Mouse (Mus musculus) NIH3T3 (cell line): ENCODE data around the gene Lat.
"Not testable (repeated sequence)": the region's sequence is repeated elsewhere in the genome, so short reads cannot be mapped to it uniquely, and the experiment has no call there.

Experiments used
- DNase-seq: peaks from one replicate; pipeline ENCODE4 v3.0.0-alpha.2; 2012; ENCODE audit warnings: low read depth

The Lat gene

DNA sequence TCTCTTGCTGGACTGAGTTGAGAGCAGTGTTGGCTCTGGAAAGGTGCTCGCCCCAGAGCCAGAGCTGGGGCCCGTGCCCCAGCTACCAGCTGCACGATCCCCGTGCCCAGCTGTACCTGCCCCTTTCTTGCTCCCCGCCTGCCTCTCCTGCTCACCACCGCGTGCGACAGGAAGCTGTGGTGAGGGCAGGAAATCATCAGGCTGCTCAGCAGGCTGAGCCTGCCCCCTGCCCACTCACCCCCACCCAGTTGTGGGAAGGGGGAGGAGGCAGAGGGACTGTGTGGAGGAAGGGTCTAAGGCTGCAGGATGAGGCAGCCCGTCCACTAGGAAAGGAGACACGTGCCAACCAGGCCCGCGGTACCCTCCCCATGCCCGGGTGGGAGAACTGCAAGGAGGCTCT is at the start of gene Lat:
Gene Lat (minus strand): TSS at position 178 of the 400 bp plus-strand sequence.
- DNase-seq, result no peak

- peak; percentile 65 for DNase-seq
Measured at GRCm38 (mm10) chr7:126418496-126418895, 49.1 kb upstream of the Lat start.

- DNase-seq, result no peak
Measured at GRCm38 (mm10) chr7:126417606-126418005, 48.2 kb upstream of the Lat start.

- no peak for DNase-seq
Measured at GRCm38 (mm10) chr7:126417045-126417444, 47.7 kb upstream of the Lat start.

GRCm38 (mm10) chr7:126416615-126417014 is 47.2 kb upstream of the Lat start:
- no peak for DNase-seq

DNA sequence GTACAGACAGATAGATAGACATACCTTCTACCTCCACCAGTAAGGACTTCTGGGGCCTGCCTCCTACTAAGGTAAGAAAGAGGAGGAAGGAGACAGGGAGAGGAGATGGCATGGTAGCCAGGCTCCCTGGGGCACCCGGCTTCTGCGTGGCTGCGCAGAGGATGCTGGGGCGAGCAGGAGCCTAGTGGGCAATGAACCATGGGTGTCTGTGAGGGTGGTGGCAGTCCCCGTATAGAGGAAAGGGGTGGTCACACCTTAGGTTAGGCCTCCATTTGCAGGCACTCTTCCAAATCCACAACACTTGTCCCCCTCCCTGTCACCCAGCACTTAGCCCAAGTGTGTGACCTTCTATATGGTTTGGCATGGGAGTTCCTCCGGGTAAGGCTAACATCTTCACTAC is 45.4 kb upstream of the Lat start, which contains the start of gene Cd19:
Gene Cd19 (minus strand): TSS at position 165 of the 400 bp plus-strand sequence.
- no peak for DNase-seq

GRCm38 (mm10) chr7:126411061-126411460 is 41.7 kb upstream of the Lat start:
- no peak for DNase-seq

DNA sequence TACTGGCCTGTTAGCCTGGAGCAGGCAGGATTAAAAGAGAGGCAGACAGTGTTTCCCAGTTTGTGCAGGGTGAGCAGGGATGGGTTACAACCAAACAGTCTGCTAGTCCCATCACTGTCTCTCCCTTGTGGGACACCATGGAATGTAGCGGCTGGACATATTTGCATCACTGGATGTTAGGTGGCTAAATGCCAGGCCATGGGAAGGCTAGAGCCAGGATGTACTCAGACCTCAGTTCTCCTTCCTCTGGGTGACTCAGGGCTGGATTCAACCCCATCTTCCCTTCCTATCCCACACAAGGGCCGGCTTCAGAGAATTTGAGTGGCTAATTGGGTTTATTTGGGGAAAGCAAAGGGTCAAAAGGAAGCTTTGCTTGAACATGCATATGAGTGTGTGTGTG is 39.3 kb upstream of the Lat start:
- DNase-seq, result peak; percentile 41

DNA sequence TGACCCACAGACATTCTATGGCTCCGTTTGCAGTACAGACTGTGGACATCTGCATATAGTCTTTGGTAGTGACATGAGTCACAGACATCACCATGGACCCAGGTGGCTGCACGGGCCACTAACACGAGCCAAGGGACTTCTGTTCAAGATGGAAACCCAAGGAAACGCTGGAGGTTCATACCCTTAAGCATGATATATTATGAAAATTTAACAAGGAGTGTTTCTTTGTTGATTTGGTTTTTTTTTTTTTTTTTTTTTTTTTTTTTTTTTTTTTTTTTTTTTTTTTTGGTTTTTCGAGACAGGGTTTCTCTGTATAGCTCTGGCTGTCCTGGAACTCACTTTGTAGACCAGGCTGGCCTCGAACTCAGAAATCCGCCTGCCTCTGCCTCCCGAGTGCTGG is 33.1 kb upstream of the Lat start:
- DNase-seq, result not testable (repeated sequence)

- peak; percentile 86 for DNase-seq
Measured at GRCm38 (mm10) chr7:126399548-126399947, 30.2 kb upstream of the Lat start.

DNA sequence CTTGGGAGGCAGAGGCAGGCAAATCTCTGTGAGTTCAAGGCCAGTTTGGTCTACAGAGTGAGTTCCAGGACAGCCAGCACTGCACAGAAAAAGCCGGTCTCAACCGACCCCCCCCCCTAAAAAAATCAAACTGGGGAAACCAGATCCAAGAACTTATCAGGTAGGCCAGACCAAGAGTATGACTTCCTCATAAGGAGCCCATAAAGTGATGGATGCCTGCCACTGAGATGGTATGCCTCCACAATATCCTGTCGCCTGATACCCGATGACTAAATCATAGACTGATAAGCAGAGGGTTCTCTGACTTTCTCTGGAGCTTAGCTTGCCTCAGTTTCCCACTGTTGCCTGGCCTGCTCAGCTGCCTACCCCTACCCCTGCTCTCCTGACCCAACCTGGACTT is 28.5 kb upstream of the Lat start:
- no peak for DNase-seq

- DNase-seq, result no peak
Measured at GRCm38 (mm10) chr7:126397221-126397620, 27.9 kb upstream of the Lat start.

DNA sequence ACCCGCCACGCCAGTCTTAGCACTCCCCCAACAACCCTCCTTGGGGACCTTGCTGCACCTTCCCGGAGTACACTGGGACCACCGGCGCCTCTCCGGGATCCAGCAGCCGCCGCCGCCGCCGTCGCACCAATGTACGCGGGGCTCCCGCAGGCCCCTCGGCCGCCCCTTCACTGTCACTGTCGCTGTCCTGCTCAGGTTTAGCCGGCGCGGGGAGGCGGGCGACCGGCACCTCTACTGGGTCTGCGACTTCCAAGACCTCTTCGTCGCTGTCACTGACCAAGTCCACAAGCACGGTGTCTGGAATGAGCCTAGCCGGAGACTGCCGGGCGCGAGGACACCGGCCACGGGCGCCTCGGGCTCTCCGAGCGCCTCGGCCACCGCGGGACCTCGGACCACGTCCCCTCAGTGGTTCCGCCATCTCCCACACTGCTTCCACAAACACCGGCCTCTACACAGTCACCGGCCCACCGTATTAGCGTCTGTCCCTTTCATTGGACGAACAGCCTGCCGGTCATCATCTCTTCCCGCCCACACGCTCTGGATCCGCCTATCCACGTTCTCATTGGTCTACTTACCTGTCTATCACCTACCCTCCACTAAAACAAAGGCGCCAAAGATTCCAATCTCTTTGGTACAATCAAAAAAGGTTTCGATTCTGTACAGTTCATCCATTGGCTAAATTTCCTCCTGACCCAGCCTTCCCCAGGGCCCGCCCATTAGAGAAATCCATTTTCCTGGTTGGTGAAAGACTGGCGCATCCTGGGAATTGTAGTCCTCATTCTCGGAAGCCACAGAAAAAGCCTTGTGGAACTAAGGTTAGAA is 27.1 kb upstream of the Lat start, which contains the start of gene Nfatc2ip:
Gene Nfatc2ip (minus strand): TSS at position 440 of the 822 bp plus-strand sequence.
- peak; percentile 97 for DNase-seq

DNA sequence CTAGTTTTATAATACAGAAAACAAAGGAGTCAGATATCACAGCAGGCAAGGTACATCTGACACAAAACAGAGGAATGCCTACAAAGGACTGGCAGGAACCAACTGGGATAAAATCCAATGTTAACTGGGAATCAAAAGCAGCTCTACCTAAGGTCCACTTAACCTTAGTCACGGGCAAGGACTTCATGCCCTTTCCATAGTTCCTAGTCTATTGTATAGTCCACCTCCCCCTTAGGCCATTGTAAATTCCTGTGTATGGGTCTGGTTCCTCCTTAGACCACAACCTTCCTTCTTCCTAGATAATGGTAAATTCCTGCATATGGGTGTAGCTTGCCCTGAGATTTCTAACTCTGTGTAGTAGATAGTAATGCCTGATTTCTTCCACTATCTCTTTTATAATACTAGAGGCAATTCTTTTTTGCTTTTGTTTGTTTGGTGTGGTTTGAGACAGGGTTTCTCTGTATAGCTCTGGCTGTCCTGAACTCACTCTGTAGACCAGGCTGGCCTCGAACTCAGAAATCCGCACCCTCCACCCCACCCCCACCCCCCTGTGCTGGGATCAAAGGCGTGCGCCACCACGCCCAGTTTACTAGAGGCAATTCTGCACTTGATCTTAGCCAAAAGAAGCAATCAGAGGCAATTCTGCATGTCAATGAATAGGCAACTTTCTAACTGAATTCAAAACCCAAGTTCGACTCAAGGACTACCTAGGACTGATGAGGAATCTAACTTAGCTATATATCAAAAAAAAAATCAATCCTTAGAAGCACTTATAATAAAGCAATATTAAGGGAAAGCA is 22.9 kb upstream of the Lat start:
- not testable (repeated sequence) for DNase-seq

DNA sequence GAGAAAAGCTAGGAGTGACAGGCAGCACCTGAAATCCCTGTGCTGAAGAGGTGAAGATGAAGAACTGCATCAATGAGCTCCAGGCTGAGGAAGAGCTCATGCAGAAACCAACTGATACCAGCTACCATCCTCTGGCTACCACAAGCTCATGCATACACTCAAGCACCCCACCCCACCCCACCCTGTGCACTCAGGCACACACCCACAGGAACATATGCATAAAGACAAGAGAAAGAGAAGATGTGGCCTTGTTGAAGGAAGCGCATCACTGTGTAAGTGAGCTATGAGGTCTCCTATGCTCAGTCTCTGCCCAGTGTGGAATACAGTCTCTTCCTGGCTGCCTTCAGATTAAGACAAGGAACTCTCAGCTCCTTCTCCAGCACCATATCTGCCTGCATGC is 18.8 kb upstream of the Lat start:
- no peak for DNase-seq

- no peak for DNase-seq
Measured at GRCm38 (mm10) chr7:126383565-126383964, 14.2 kb upstream of the Lat start.

DNA sequence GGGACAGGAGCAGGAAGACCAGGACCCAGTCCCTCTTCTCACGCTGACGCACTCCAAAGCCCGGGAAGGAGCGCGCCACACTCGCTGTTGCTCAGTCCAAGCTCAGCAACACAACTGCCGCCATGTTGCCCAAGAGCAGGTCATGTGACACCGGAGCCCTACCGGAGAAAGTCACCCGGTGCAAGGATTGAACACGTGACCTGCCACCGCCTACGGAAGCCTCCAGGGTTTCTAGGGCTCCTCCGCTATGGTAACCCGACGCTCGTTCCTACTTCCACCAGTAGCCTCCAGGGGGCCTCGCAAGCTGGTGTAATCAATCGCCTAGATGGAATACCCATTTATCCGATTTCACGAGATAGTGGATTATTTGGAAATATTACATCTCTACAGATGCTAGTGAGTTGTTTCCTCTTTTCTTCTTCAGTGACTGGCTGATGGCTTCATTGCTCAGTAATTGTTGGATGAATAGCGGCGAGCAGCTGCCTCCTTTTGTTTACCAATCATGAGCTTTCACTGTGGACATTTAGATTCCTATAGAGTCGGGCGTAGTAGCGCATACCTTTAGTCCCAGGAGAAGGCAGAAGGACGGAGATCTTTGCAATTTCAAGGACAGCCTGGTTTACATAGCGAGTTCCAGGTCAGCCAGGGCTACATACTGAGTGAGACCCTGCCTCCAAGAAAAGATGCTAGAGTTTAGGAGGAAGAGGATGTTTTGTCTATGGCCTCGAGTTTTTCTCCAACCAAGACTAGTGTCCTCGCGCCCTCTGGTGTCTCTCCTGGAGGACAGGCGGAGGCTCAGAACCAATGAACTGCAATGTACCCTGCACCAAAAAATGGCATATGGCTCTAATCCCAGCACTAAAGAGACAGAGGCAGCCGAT is 8.1 kb upstream of the Lat start, which contains the start of gene Spns1:
Gene Spns1 (minus strand): TSS at position 173 of the 881 bp plus-strand sequence.
- DNase-seq, result peak; percentile 96

DNA sequence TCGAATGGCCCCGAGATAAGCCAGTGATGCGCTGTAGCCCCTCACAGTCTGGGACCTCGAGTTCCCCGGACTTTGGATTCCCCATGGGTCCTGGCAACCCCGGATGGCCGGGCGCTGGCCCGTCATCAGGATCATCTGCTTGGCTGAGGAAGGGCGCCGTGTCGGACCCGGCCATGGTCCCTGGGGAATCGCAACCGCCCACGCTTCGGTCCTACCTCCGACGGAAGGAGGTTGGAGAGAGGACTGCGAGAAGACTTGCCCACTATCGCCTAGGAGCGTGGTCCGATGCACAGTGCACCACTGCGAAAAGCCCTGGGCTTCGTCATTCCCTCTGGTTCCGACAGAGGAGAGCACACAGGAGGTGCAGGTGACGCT is 7.5 kb upstream of the Lat start:
- no peak for DNase-seq

- DNase-seq, result no peak
Measured at GRCm38 (mm10) chr7:126375012-126375411, 5.6 kb upstream of the Lat start.

GRCm38 (mm10) chr7:126374526-126374925 is 5.2 kb upstream of the Lat start:
- no peak for DNase-seq

DNA sequence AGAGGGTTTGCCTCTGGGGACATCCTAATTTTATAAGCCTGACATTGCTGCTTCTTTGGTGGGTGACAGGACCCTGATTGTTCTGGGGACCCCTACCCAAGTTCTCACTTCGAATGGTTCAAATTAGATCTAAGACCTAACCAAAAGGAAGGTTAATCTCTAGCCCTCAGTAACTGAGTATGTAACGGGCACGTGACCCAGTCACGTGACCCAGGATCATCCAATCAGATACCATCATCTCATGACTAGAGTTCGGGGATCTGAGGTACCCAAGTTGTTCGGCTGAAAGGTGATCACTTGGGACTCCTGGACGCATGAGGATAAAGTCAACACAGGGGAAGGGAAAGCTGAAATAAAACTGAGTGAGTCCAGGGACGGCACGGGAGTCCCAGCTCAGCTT is 3.6 kb upstream of the Lat start:
- no peak for DNase-seq

- DNase-seq, result no peak
Measured at GRCm38 (mm10) chr7:126368367-126368766, 1.0 kb downstream of the Lat start.
